Mouse (Mus musculus) midbrain, embryonic 15.5 days (tissue): ENCODE data around the gene Ryr1. TPM values are rescaled to one million over a fixed set of nuclear protein-coding genes. Genes with fewer than 3 reads are reported as not detected.
A peak's percentile ranks its signal among the peaks of the same experiment; 100 is the strongest.
"Not testable (repeated sequence)": the region's sequence is repeated elsewhere in the genome, so short reads cannot be mapped to it uniquely, and the experiment has no call there.

Experiments
- ATAC-seq: fragments of 200-750 bp; cut with Nextera tagmentation; replicated peaks from 2 replicates; pipeline ENCODE4 v1.8.0; 2017; ENCODE audit warnings: moderate TSS enrichment
- H3K27ac ChIP-seq: fragments of 300-500 bp; sonication (generic); 2 replicates; pipeline ENCODE4 v1.5.1; 2015; ENCODE audit warnings: mild to moderate bottlenecking, inconsistent platforms
- H3K27me3 ChIP-seq: fragments of 300-500 bp; sonication (generic); replicated peaks from 2 replicates; pipeline ENCODE4 v1.6.1; 2015; ENCODE audit warnings: inconsistent platforms
- H3K36me3 ChIP-seq: fragments of 300-500 bp; sonication (generic); replicated peaks from 2 replicates; pipeline ENCODE4 v1.6.1; 2015; ENCODE audit warnings: inconsistent platforms
- H3K4me1 ChIP-seq: fragments of 300-500 bp; sonication (generic); 2 replicates; pipeline ENCODE4 v1.6.1; 2015; ENCODE audit warnings: inconsistent platforms
- H3K4me2 ChIP-seq: fragments of 300-500 bp; sonication (generic); 2 replicates; pipeline ENCODE4 v1.6.1; 2015; ENCODE audit warnings: inconsistent platforms, mild to moderate bottlenecking, moderate library complexity
- H3K4me3 ChIP-seq: fragments of 300-500 bp; sonication (generic); 2 replicates; pipeline ENCODE4 v1.5.1; 2015; ENCODE audit warnings: mild to moderate bottlenecking, inconsistent platforms
- H3K9ac ChIP-seq: fragments of 300-500 bp; sonication (generic); 2 replicates; pipeline ENCODE4 v1.6.1; 2015; ENCODE audit warnings: mild to moderate bottlenecking, inconsistent platforms
- H3K9me3 ChIP-seq: fragments of 300-500 bp; sonication (generic); 2 replicates; pipeline ENCODE4 v1.6.1; 2016; ENCODE audit warnings: inconsistent platforms
- WGBS: fragments of 180-500 bp; shearing (Covaris S2); methylation state at CpG from one replicate; pipeline ENCODE4 v1.1.7; 2015; ENCODE audit warnings: mixed read lengths; 5-methylcytosine and 5-hydroxymethylcytosine counted together
- polyA plus RNA-seq: library from polyadenylated mRNA; unstranded; fragments of >200 nt; fragmentation: Nextera tagmentation; extraction: Ambion mirVana; gene quantifications from 2 replicates; pipeline ENCODE4 v1.2.1, GENCODE M21; 2015

The Ryr1 gene
- polyA plus RNA-seq, 1 experiment from 2014 or later, result 12.4 TPM

DNA sequence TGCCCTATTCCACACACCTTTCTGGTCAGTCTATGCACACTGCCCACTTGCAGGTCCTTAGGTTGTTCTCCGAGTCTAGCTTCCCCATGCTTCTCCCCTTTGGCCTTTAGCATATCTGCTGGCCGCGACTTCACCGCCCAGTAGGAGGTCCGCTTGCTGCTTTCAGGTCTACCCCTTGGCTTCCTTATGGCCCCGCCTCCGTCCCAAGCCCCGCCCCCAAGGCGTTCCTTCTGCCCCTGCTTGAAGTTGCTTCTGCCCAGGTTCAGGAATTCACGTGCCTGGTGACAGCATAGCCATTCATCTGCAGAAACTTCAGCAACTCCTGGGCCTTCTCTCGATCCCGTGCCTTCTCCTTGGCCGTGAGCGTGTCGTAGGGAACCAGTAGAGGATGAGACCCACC, 57.2 kb downstream of the Ryr1 start:
- H3K9ac ChIP-seq, result no peak overlapping the region
- 10% methylated on average over 15 of the region's 15 CpGs for WGBS
- H3K9me3 ChIP-seq, result no peaks in the 10 kb centered on the region

DNA sequence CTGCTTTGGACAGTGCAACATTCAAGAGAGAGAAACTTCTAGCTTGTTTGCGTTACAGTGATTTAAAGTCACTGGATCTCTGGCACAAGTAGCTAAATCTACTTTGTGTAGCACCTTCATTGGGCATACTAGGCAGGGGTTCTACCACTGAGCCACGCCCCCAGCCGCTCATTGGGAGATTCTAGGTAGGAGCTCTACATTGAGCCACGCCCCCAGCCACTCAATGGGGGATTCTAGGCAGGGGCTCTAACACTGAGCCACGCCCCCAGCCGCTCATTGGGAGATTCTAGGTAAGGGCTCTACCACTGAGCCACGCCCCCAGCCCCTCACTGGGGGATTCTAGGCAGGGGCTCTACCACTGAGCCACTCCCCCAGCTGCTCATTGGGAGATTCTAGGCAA, 61.5 kb downstream of the Ryr1 start:
- ATAC-seq, H3K4me3 ChIP-seq, H3K9ac ChIP-seq, H3K27me3 ChIP-seq, H3K4me2 ChIP-seq, H3K4me1 ChIP-seq, H3K27ac ChIP-seq, H3K36me3 ChIP-seq, H3K9me3 ChIP-seq: not testable (repeated sequence)
- 72% methylated on average over 7 of the region's 7 CpGs for WGBS

More for the DNA sequence above, 57.2 kb downstream of the Ryr1 start:
- Histone ChIP-seq H3K27me3 (0 out of 2 replicates have a peak, but pooled peaks cover 3% of the 10 kb centered on the region), H3K27ac (no peak overlapping the region), H3K4me3 (no peak overlapping the region), H3K4me2 (no peak overlapping the region), H3K4me1 (peaks cover 22% of the 10 kb centered on the region), H3K36me3 (no peaks in the 10 kb centered on the region)
- no peak for ATAC-seq

GRCm38 (mm10) chr7:29061522-29062037, 63.4 kb downstream of the Ryr1 start:
- 9% methylated on average over 19 of the region's 19 CpGs for WGBS
- H3K4me3 ChIP-seq, result no peak overlapping the region
- no peaks in the 10 kb centered on the region for H3K36me3 ChIP-seq
- no peak overlapping the region for H3K9ac ChIP-seq
- no peaks in the 10 kb centered on the region for H3K4me1 ChIP-seq
- ATAC-seq, result no peak
- H3K9me3 ChIP-seq, result no peaks in the 10 kb centered on the region
- 0 out of 2 replicates have a peak overlapping the region, but pooled peaks have one; percentile 14 for H3K4me2 ChIP-seq
- H3K27ac ChIP-seq, result no peak overlapping the region; the same call in 1 of the 2 replicates
- H3K27me3 ChIP-seq, result no peaks in the 10 kb centered on the region

DNA sequence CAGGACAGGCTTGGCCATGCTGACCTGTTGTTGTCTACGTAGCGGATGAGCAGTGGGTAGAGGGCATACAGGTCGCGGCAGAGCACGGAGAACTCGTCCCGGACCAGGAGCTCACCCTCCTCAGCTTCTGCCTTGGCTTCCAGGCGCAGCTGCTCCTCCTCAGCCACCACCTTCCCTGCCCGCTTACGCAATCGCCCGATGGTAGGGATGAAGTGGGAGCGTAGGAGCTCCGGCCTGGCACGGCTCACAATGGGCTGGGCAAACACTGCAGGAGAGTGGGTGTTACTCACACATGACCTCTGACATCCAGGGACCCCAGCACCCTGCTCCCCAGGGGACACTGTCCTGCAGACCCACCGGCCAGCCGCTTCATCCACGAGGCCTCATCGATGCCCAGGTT, 65.5 kb downstream of the Ryr1 start:
- no peaks in the 10 kb centered on the region for H3K4me1 ChIP-seq
- no peak overlapping the region for H3K9ac ChIP-seq
- no peak overlapping the region for H3K4me3 ChIP-seq
- H3K9me3 ChIP-seq, result no peaks in the 10 kb centered on the region
- 90% methylated on average over 19 of the region's 19 CpGs for WGBS
- H3K4me2 ChIP-seq, result no peak overlapping the region
- ATAC-seq, result no peak
- H3K27me3 ChIP-seq, result peaks cover 6% of the 10 kb centered on the region; the same call in 1 of the 2 replicates
- H3K36me3 ChIP-seq, result no peaks in the 10 kb centered on the region
- H3K27ac ChIP-seq, result no peak overlapping the region

- Histone ChIP-seq H3K4me2 (0 out of 2 replicates have a peak overlapping the region, but pooled peaks have one; percentile 17), H3K27me3 (peaks cover 33% of the 10 kb centered on the region), H3K36me3 (no peaks in the 10 kb centered on the region), H3K9ac (no peak overlapping the region), H3K27ac (no peak overlapping the region), H3K4me1 (no peaks in the 10 kb centered on the region), H3K4me3 (no peak overlapping the region), H3K9me3 (no peaks in the 10 kb centered on the region)
- 6% methylated on average over 19 of the region's 19 CpGs for WGBS
- no peak for ATAC-seq
Observed at GRCm38 (mm10) chr7:29052821-29053220, 72.2 kb downstream of the Ryr1 start.

DNA sequence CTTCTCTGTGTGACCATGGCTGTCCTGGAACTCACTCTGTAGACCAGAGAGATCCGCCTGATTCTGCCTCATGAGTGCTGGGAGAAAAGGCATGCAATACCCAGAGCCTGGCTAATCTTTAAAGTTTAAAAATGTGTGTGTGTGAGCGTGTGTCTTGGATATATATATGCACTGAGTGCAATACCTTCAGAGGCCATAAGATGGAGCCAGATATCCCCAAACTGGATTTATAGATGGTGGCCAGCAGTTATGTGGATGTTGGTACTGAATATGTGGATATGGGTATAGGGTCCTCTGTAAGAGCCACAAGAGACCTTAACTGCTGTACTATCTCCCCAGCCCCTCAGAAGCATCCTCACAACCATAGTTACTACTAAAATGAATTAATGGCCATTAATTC, 74.2 kb downstream of the Ryr1 start:
- Histone ChIP-seq H3K27ac (no peak overlapping the region), H3K4me2 (no peak overlapping the region), H3K27me3 (peaks cover 33% of the 10 kb centered on the region), H3K9ac (no peak overlapping the region), H3K4me1 (no peaks in the 10 kb centered on the region), H3K9me3 (no peaks in the 10 kb centered on the region), H3K36me3 (no peaks in the 10 kb centered on the region), H3K4me3 (no peak overlapping the region)
- no peak for ATAC-seq
- 41% methylated on average over 2 of the region's 2 CpGs for WGBS

DNA sequence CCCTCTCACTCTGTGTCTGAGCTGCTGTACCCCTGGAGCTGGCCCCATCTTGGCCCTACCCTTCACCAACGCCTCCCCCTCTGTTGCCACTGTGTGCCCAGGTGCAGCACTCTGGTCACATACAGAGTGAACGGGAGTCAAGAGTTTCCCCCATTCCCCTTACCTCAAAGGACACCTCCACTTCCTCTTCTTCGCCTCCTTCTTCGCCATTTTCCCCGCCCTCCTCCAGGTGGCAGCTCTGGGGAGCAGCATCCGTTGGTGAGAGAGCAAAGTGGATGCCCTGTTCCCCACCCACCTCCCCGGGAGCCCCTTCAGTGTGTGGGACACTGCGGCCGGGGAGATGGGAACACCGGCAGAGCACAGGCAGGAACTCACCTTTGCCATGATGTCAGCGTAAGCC, 76.4 kb downstream of the Ryr1 start:
- Histone ChIP-seq H3K4me1 (peaks cover 5% of the 10 kb centered on the region; the same call in 1 of the 2 replicates), H3K4me2 (no peak overlapping the region), H3K36me3 (no peaks in the 10 kb centered on the region), H3K9ac (no peak overlapping the region), H3K27me3 (peaks cover 23% of the 10 kb centered on the region), H3K27ac (no peak overlapping the region), H3K9me3 (no peaks in the 10 kb centered on the region), H3K4me3 (no peak overlapping the region)
- no peak for ATAC-seq
- 80% methylated on average over 11 of the region's 11 CpGs for WGBS

DNA sequence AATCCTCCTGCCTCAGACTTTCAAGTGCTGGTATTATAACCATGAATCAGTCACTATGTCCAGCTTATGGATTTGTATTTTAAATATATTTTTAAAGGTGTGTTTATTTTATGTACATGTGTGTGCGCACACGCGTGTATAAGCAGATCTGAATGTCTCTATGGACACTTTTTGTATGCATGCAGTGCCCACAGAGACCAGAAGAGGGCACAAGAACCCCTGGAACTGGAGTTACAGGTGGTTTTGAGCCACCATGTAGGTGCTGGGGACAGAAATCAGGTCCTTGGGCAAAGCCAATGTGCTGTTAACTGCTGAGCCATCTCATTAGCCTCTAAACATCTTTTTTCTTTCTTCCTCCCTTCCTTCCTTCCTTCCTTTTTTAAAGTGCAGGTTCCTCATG, 76.9 kb downstream of the Ryr1 start:
- Histone ChIP-seq H3K4me1 (peaks cover 6% of the 10 kb centered on the region; the same call in 1 of the 2 replicates), H3K27me3 (peaks cover 17% of the 10 kb centered on the region), H3K4me3 (no peak overlapping the region), H3K9me3 (no peaks in the 10 kb centered on the region), H3K27ac (no peak overlapping the region), H3K4me2 (no peak overlapping the region), H3K36me3 (no peaks in the 10 kb centered on the region), H3K9ac (no peak overlapping the region)
- ATAC-seq, result no peak
- 90% methylated on average over 3 of the region's 3 CpGs for WGBS

- no peak overlapping the region for H3K27ac ChIP-seq
Observed at GRCm38 (mm10) chr7:29046533-29046932, 78.4 kb downstream of the Ryr1 start.

DNA sequence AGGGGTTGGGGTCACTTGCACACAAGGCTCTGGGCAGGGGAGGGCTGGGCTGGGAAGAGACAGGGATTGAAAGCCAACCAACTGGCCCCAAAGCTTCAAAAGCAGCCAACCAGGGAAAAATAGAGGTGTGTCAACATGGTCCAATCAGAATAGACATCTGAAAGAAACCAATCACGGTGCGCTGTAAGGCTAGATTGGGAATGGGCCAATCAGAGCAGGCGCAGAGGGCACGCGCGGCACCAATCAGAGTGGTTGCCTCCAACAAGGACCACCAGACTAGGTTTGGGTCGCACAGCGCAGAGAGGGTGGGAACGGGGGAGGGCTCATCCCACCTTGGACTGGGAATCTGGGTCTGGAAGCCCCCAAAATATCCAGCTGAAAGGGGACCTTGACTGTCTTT, 80.7 kb downstream of the Ryr1 start:
- Histone ChIP-seq H3K27ac (0 out of 2 replicates have a peak overlapping the region, but pooled peaks have one; percentile 57), H3K27me3 (peaks cover 4% of the 10 kb centered on the region; the same call in 1 of the 2 replicates), H3K36me3 (no peaks in the 10 kb centered on the region), H3K4me1 (peaks cover 16% of the 10 kb centered on the region), H3K4me3 (no peak overlapping the region), H3K9me3 (no peaks in the 10 kb centered on the region), H3K9ac (no peak overlapping the region), H3K4me2 (peak overlapping the region; percentile 9; the same call in 1 of the 2 replicates)
- 0 out of 2 replicates have a peak, but pooled peaks have one; percentile 35 for ATAC-seq
- WGBS, result 53% methylated on average over 9 of the region's 9 CpGs

More at GRCm38 (mm10) chr7:29046533-29046932, 78.4 kb downstream of the Ryr1 start:
- Histone ChIP-seq H3K4me2 (peak overlapping the region; percentile 31), H3K9ac (no peak overlapping the region; the same call in 1 of the 2 replicates), H3K27me3 (peaks cover 4% of the 10 kb centered on the region; the same call in 1 of the 2 replicates), H3K36me3 (no peaks in the 10 kb centered on the region), H3K4me1 (peaks cover 6% of the 10 kb centered on the region; the same call in 1 of the 2 replicates), H3K9me3 (no peaks in the 10 kb centered on the region), H3K4me3 (no peak overlapping the region)
- 0 out of 2 replicates have a peak, but pooled peaks have one; percentile 43 for ATAC-seq
- WGBS, result 5% methylated on average over 12 of the region's 12 CpGs

GRCm38 (mm10) chr7:29043674-29044057, 81.3 kb downstream of the Ryr1 start:
- Histone ChIP-seq H3K9ac (no peak overlapping the region), H3K4me3 (no peak overlapping the region), H3K27ac (peak overlapping the region; percentile 57; the same call in 1 of the 2 replicates), H3K9me3 (no peaks in the 10 kb centered on the region), H3K4me1 (peaks cover 16% of the 10 kb centered on the region), H3K4me2 (peak overlapping the region; percentile 9; the same call in 1 of the 2 replicates), H3K36me3 (no peaks in the 10 kb centered on the region), H3K27me3 (peaks cover 4% of the 10 kb centered on the region; the same call in 1 of the 2 replicates)
- no peak for ATAC-seq
- WGBS, result 39% methylated on average over 11 of the region's 11 CpGs

DNA sequence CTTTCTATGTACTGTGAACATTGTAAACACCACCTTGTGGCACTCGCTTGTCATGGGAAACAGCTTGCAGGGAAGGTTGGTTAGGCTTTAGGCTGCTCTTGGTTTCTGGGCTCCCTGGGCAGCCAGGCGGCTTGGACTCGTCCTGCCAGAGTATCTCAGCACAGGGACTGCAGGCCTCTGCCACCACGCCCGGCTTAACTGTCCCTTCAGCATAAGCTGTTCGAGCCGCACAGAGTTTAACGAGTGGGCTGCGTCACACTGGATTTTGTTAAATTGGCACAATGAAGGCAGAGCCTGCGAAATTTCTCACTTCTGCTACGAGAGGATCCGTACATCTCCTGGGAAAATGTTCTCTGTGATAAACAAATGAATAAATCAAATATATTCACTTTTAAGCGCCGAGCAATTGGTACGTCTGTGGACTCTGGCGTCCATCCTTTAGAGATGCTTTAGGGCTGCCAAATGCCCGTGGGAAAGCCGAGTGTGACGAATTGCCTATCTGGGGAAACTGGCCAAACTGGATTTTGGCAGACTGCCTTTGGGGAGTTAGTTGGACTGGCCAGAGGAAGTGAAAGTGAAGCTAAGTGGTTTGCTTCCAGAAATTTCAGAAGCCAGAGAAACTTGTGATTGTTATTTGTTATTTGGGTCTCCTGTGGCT, 81.8 kb downstream of the Ryr1 start:
- peaks cover 4% of the 10 kb centered on the region; the same call in 1 of the 2 replicates for H3K27me3 ChIP-seq
- peak overlapping the region; percentile 57 for H3K27ac ChIP-seq
- no peaks in the 10 kb centered on the region for H3K9me3 ChIP-seq
- no peak overlapping the region for H3K9ac ChIP-seq
- no peak overlapping the region for H3K4me3 ChIP-seq
- no peaks in the 10 kb centered on the region for H3K36me3 ChIP-seq
- H3K4me2 ChIP-seq, result peak overlapping the region; percentile 9; the same call in 1 of the 2 replicates
- peaks cover 16% of the 10 kb centered on the region for H3K4me1 ChIP-seq
- WGBS, result 52% methylated on average over 19 of the region's 19 CpGs
- ATAC-seq, result no peak
